Mouse (Mus musculus): ENCODE data around the gene Akap2. TPM values are rescaled to one million over a fixed set of nuclear protein-coding genes. Genes with fewer than 3 reads are reported as not detected.

Akap2 gene
- polyA plus RNA-seq, 1 experiment from 2014 or later = 42.4 TPM

- WGBS = 63% methylated on average over 11 of the region's 11 CpGs
- ATAC-seq (replicated peaks; ENCODE audit: extremely low read depth, insufficient read depth, low FRiP score) = no peak
- H3K4me2 ChIP-seq (ENCODE audit: low read depth, low read length) = no peak overlapping the region
- no peaks in the 10 kb centered on the region for H3K27me3 ChIP-seq (ENCODE audit: control insufficient read depth, insufficient read depth, low read length)
- no peaks in the 10 kb centered on the region for H3K9me3 ChIP-seq (replicated peaks; ENCODE audit: control insufficient read depth, low read length)
- H3K27ac ChIP-seq (ENCODE audit: low read length) = no peak overlapping the region
- H3K9ac ChIP-seq (ENCODE audit: low read length) = no peak overlapping the region
- no peaks in the 10 kb centered on the region; the same call in 1 of the 2 replicates for H3K36me3 ChIP-seq (ENCODE audit: control insufficient read depth, insufficient read depth)
- peaks cover 28% of the 10 kb centered on the region for H3K4me1 ChIP-seq (ENCODE audit: control insufficient read depth, insufficient read depth, low read length)
- no peak overlapping the region for H3K4me3 ChIP-seq (ENCODE audit: low read length)
Measured at GRCm38 (mm10) chr4:57757997-57758396, 40.5 kb downstream of the Akap2 start.

GRCm38 (mm10) chr4:57762424-57762823, 45.0 kb downstream of the Akap2 start:
- peaks cover 48% of the 10 kb centered on the region for H3K4me1 ChIP-seq (ENCODE audit: control insufficient read depth, insufficient read depth, low read length)
- no peaks in the 10 kb centered on the region; the same call in none of the 2 replicates for H3K36me3 ChIP-seq (ENCODE audit: control insufficient read depth, insufficient read depth)
- 46% methylated on average over 7 of the region's 7 CpGs for WGBS
- ATAC-seq (replicated peaks; ENCODE audit: extremely low read depth, insufficient read depth, low FRiP score) = no peak
- no peak overlapping the region for H3K9ac ChIP-seq (ENCODE audit: low read length)
- no peaks in the 10 kb centered on the region for H3K27me3 ChIP-seq (ENCODE audit: control insufficient read depth, insufficient read depth, low read length)
- H3K4me3 ChIP-seq (ENCODE audit: low read length) = no peak overlapping the region
- H3K27ac ChIP-seq (ENCODE audit: low read length) = peak overlapping the region; percentile 94
- no peaks in the 10 kb centered on the region for H3K9me3 ChIP-seq (replicated peaks; ENCODE audit: control insufficient read depth, low read length)
- H3K4me2 ChIP-seq (ENCODE audit: low read depth, low read length) = no peak overlapping the region

GRCm38 (mm10) chr4:57764392-57764791, 46.9 kb downstream of the Akap2 start:
- Histone ChIP-seq H3K4me3 (ENCODE audit: low read length) (no peak overlapping the region), H3K4me2 (ENCODE audit: low read depth, low read length) (peak overlapping the region; percentile 17; the same call in 1 of the 2 replicates), H3K4me1 (ENCODE audit: control insufficient read depth, insufficient read depth, low read length) (peaks cover 50% of the 10 kb centered on the region), H3K9me3 (replicated peaks; ENCODE audit: control insufficient read depth, low read length) (no peaks in the 10 kb centered on the region), H3K9ac (ENCODE audit: low read length) (no peak overlapping the region; the same call in 1 of the 2 replicates), H3K27ac (ENCODE audit: low read length) (peak overlapping the region; percentile 94), H3K36me3 (ENCODE audit: control insufficient read depth, insufficient read depth) (no peaks in the 10 kb centered on the region; the same call in 1 of the 2 replicates), H3K27me3 (ENCODE audit: control insufficient read depth, insufficient read depth, low read length) (no peaks in the 10 kb centered on the region)
- 10% methylated on average over 1 of the region's 1 CpGs for WGBS
- ATAC-seq (replicated peaks; ENCODE audit: extremely low read depth, insufficient read depth, low FRiP score) = peak; percentile 55; the same call in 1 of the 2 replicates

GRCm38 (mm10) chr4:57764926-57765325, 47.5 kb downstream of the Akap2 start:
- no peaks in the 10 kb centered on the region for H3K27me3 ChIP-seq (ENCODE audit: control insufficient read depth, insufficient read depth, low read length)
- peak overlapping the region; percentile 94 for H3K27ac ChIP-seq (ENCODE audit: low read length)
- no peaks in the 10 kb centered on the region for H3K9me3 ChIP-seq (replicated peaks; ENCODE audit: control insufficient read depth, low read length)
- 37% methylated on average over 1 of the region's 1 CpGs for WGBS
- peak overlapping the region; percentile 17; the same call in 1 of the 2 replicates for H3K4me2 ChIP-seq (ENCODE audit: low read depth, low read length)
- H3K4me3 ChIP-seq (ENCODE audit: low read length) = no peak overlapping the region
- no peaks in the 10 kb centered on the region; the same call in 1 of the 2 replicates for H3K36me3 ChIP-seq (ENCODE audit: control insufficient read depth, insufficient read depth)
- ATAC-seq (replicated peaks; ENCODE audit: extremely low read depth, insufficient read depth, low FRiP score) = no peak
- H3K9ac ChIP-seq (ENCODE audit: low read length) = peak overlapping the region; percentile 49
- H3K4me1 ChIP-seq (ENCODE audit: control insufficient read depth, insufficient read depth, low read length) = peaks cover 50% of the 10 kb centered on the region

- H3K9ac ChIP-seq (ENCODE audit: low read length) = no peak overlapping the region; the same call in 1 of the 2 replicates
- WGBS = 54% methylated on average over 4 of the region's 4 CpGs
- H3K9me3 ChIP-seq (replicated peaks; ENCODE audit: control insufficient read depth, low read length) = no peaks in the 10 kb centered on the region
- H3K4me3 ChIP-seq (ENCODE audit: low read length) = no peak overlapping the region
- H3K4me2 ChIP-seq (ENCODE audit: low read depth, low read length) = no peak overlapping the region
- peak overlapping the region; percentile 94 for H3K27ac ChIP-seq (ENCODE audit: low read length)
- ATAC-seq (replicated peaks; ENCODE audit: extremely low read depth, insufficient read depth, low FRiP score) = no peak
- peaks cover 50% of the 10 kb centered on the region for H3K4me1 ChIP-seq (ENCODE audit: control insufficient read depth, insufficient read depth, low read length)
- H3K36me3 ChIP-seq (ENCODE audit: control insufficient read depth, insufficient read depth) = no peaks in the 10 kb centered on the region; the same call in 1 of the 2 replicates
- H3K27me3 ChIP-seq (ENCODE audit: control insufficient read depth, insufficient read depth, low read length) = no peaks in the 10 kb centered on the region
Measured at GRCm38 (mm10) chr4:57765806-57766205, 48.3 kb downstream of the Akap2 start.

GRCm38 (mm10) chr4:57769007-57769406, 51.5 kb downstream of the Akap2 start:
- Histone ChIP-seq H3K4me2 (ENCODE audit: low read depth, low read length) (no peak overlapping the region), H3K9me3 (replicated peaks; ENCODE audit: control insufficient read depth, low read length) (no peaks in the 10 kb centered on the region), H3K4me3 (ENCODE audit: low read length) (no peak overlapping the region), H3K27me3 (ENCODE audit: control insufficient read depth, insufficient read depth, low read length) (no peaks in the 10 kb centered on the region), H3K36me3 (ENCODE audit: control insufficient read depth, insufficient read depth) (no peaks in the 10 kb centered on the region; the same call in 1 of the 2 replicates), H3K27ac (ENCODE audit: low read length) (no peak overlapping the region), H3K4me1 (ENCODE audit: control insufficient read depth, insufficient read depth, low read length) (peaks cover 43% of the 10 kb centered on the region), H3K9ac (ENCODE audit: low read length) (no peak overlapping the region)
- WGBS = 64% methylated on average over 3 of the region's 3 CpGs
- no peak for ATAC-seq (replicated peaks; ENCODE audit: extremely low read depth, insufficient read depth, low FRiP score)

GRCm38 (mm10) chr4:57770185-57770823, 52.8 kb downstream of the Akap2 start:
- no peak for ATAC-seq (replicated peaks; ENCODE audit: extremely low read depth, insufficient read depth, low FRiP score)
- H3K36me3 ChIP-seq (ENCODE audit: control insufficient read depth, insufficient read depth) = no peaks in the 10 kb centered on the region; the same call in 1 of the 2 replicates
- H3K9ac ChIP-seq (ENCODE audit: low read length) = no peak overlapping the region
- WGBS = 83% methylated on average over 4 of the region's 4 CpGs
- peaks cover 34% of the 10 kb centered on the region for H3K4me1 ChIP-seq (ENCODE audit: control insufficient read depth, insufficient read depth, low read length)
- no peak overlapping the region for H3K4me3 ChIP-seq (ENCODE audit: low read length)
- H3K9me3 ChIP-seq (replicated peaks; ENCODE audit: control insufficient read depth, low read length) = no peaks in the 10 kb centered on the region
- H3K27ac ChIP-seq (ENCODE audit: low read length) = no peak overlapping the region
- H3K4me2 ChIP-seq (ENCODE audit: low read depth, low read length) = no peak overlapping the region
- H3K27me3 ChIP-seq (ENCODE audit: control insufficient read depth, insufficient read depth, low read length) = no peaks in the 10 kb centered on the region

DNA sequence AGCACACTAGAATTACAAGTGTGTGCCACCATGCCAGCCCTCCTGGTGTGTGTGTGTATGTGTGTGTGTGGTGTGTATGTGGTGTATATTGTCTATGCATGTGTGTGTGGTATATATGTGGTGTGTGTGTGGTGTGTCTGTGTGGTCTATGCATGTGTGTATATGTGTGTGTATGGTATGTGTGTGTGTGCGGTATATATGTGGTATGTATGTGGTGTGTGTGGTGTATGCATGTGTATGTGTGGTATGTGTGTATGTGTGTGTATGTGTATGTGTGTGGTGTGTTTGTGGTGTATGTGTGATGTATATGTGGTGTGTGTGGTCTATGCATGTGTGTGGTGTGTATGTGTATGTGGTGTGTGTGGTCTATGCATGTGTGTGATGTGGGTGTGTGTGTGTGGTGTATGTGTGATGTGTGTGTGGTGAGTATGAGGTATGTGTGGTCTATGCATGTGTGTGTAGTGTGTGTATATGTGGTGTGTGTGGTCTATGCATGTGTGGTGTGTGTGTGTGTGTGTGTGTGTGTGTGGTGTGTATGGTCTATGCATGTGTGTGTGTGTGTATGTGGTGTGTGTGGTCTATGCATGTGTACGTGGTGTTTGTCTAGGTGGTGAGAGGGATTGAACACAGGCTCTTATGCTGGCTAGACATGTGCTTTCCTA, 54.2 kb downstream of the Akap2 start:
- Histone ChIP-seq H3K4me1 (ENCODE audit: control insufficient read depth, insufficient read depth, low read length) (peaks cover 27% of the 10 kb centered on the region), H3K9ac (ENCODE audit: low read length) (no peak overlapping the region), H3K4me3 (ENCODE audit: low read length) (no peak overlapping the region), H3K9me3 (replicated peaks; ENCODE audit: control insufficient read depth, low read length) (no peaks in the 10 kb centered on the region), H3K4me2 (ENCODE audit: low read depth, low read length) (no peak overlapping the region), H3K36me3 (ENCODE audit: control insufficient read depth, insufficient read depth) (no peaks in the 10 kb centered on the region; the same call in 1 of the 2 replicates), H3K27me3 (ENCODE audit: control insufficient read depth, insufficient read depth, low read length) (no peaks in the 10 kb centered on the region), H3K27ac (ENCODE audit: low read length) (peak overlapping the region; percentile 18; the same call in 1 of the 2 replicates)
- 76% methylated on average over 2 of the region's 2 CpGs for WGBS
- no peak for ATAC-seq (replicated peaks; ENCODE audit: extremely low read depth, insufficient read depth, low FRiP score)
